Mouse (Mus musculus): ENCODE measurements around the gene Melk. TPM values are rescaled to one million over a fixed set of nuclear protein-coding genes. Genes with fewer than 3 reads are reported as not detected.

The Melk gene
- polyA plus RNA-seq (2015; fragmentation: Illumina TruSeq; extraction: RNeasy Lipid Tissue Mini Kit (QIAGEN cat#74804); ENCODE audit: insufficient read depth, low replicate concordance): 4.1 TPM

DNA sequence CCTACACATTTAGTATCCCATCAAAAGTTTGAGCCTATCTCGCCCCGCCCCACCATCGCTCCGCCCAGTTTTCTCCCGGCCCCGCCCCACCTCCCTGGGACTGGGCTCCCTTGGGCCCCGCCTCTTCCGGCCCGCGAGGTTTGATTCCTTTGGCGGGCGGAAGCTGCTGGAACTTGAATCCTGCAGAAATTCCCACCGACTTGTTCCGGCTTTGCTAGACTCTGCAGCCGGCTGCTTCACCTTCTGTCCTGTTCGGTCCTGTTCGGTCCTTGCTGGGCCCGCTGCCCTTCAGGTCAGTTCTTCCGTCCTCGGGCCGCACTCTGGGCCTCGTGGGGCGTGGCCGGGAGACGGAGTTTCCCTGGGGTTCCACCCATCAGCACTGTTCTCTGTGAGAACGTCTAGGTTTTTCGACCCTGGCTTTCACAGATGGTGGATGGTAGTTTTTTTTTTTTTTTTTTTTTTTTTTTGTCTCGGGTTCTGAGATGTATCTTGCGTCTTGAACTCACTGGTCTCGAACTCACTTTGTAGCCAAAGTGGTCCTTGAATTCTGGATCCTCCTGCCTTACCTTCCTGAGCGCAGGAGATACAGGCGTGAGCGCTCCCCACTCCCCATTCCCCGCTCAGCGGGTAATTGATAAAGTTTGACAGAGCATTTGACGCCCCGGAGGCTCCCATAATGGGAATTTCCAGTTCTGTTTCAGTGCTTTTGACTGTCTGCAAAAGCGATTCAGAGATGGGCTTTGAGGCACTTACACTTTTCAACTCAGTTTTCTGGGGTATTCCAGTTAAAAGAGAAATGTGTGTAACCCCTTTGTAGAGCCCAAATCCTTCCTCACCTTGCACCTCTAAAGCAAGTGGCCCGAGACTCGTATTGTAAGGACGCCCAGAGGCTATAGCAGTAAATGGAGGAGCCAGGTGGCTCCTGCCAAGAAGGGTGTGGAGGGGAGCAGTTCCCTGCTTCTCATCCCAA lies at the start of gene Melk:
Melk (plus strand) TSS at position 96 of the 970 bp plus-strand sequence.

Other genes starting within 250 kb of the Melk start
- gene Gne, start 216.7 kb upstream of the Melk start, polyA plus RNA-seq (2015; fragmentation: Illumina TruSeq; extraction: RNeasy Lipid Tissue Mini Kit (QIAGEN cat#74804); ENCODE audit: insufficient read depth, low replicate concordance): 17.2 TPM
- gene Rnf38, start 67.1 kb upstream of the Melk start, polyA plus RNA-seq (2015; fragmentation: Illumina TruSeq; extraction: RNeasy Lipid Tissue Mini Kit (QIAGEN cat#74804); ENCODE audit: insufficient read depth, low replicate concordance): 93.7 TPM

All from spleen, adult 10 weeks (tissue).